Mouse (Mus musculus) C2C12 (cell line): Measurements from ENCODE around the gene Igsf23.

ENCODE experiments used
- CTCF ChIP-seq: IDR thresholded peaks from one replicate; pipeline ENCODE4 v1.5.1; 2011; ENCODE audit not compliant: control insufficient read depth, insufficient read depth, insufficient read length
- MAX ChIP-seq: IDR thresholded peaks from one replicate; pipeline ENCODE4 v1.6.1; 2011; ENCODE audit warnings: mild to moderate bottlenecking, control low read depth
- USF1 ChIP-seq: IDR thresholded peaks from one replicate; pipeline ENCODE4 v1.6.1; 2011; ENCODE audit warnings: low read depth, mild to moderate bottlenecking, control low read depth, moderate library complexity

- TF ChIP-seq CTCF (no peak), USF1 (peak; percentile 48), MAX (no peak)
These were observed 17.4 kb downstream of the Igsf23 start for GRCm38 (mm10) chr7:19932877-19933809.
